Mouse (Mus musculus) B cell, adult (primary cell): ENCODE results near the gene Tcn2. TPM values are rescaled to one million over a fixed set of nuclear protein-coding genes. Genes with fewer than 3 reads are reported as not detected.

ENCODE experiments used
- total RNA-seq: library from RNA; stranded (reverse); gene quantifications from 4 replicates; pipeline ENCODE4 v1.2.4, GENCODE M21; 2023; ENCODE audit not compliant: inconsistent age

Gene Tcn2
- 24.6 to 26.8 TPM (median 26.2 TPM) in 4 replicates for total RNA-seq

GRCm38 (mm10) chr11:3931511-3932211, at the start of gene Tcn2:
Tcn2 (minus strand) TSS chr11:3932159.

GRCm38 (mm10) chr11:3976678-3977077, 44.7 kb upstream of the Tcn2 start, which contains the start of gene 4930556J24Rik:
4930556J24Rik (minus strand) TSS chr11:3976778.

GRCm38 (mm10) chr11:3963610-3964415, 31.9 kb upstream of the Tcn2 start, which contains the start of gene Pes1:
Pes1 (plus strand) TSS chr11:3963975.

GRCm38 (mm10) chr11:3914109-3914840, 17.7 kb downstream of the Tcn2 start, which contains the start of gene Slc35e4:
Slc35e4 (minus strand) TSS chr11:3914664.

GRCm38 (mm10) chr11:3894406-3895281, 37.3 kb downstream of the Tcn2 start, which contains the start of the genes 4921536K21Rik and Dusp18:
4921536K21Rik (minus strand) TSS chr11:3895098.
Dusp18 (plus strand) TSS chr11:3895240.

Other genes starting within 250 kb of the Tcn2 start
- gene Osbp2, start 68.3 kb downstream of the Tcn2 start, total RNA-seq, result not detected in 4 replicates
- gene 4921536K21Rik, start 37.1 kb downstream of the Tcn2 start, total RNA-seq, result 0.84 to 1.5 TPM (median 0.98 TPM) in 4 replicates
- gene Dusp18, start 36.9 kb downstream of the Tcn2 start, total RNA-seq, result 21.1 to 25.3 TPM (median 23.7 TPM) in 4 replicates
- 7.0 to 8.9 TPM (median 7.8 TPM) in 4 replicates for gene Slc35e4, start 17.5 kb downstream of the Tcn2 start, total RNA-seq
- 84.1 to 95.1 TPM (median 92.3 TPM) in 4 replicates for gene Pes1, start 31.8 kb upstream of the Tcn2 start, total RNA-seq
- not detected in 4 replicates for gene 4930556J24Rik, start 44.6 kb upstream of the Tcn2 start, total RNA-seq
- gene Gal3st1, start 51.5 kb upstream of the Tcn2 start, total RNA-seq, result 0.29 to 0.36 TPM in 2 of 4 replicates, not detected in the others
- gene Sec14l4, start 99.3 kb upstream of the Tcn2 start, total RNA-seq, result not detected in 4 replicates
- gene Sec14l3, start 132.7 kb upstream of the Tcn2 start, total RNA-seq, result not detected in 4 replicates
- 0.38 to 1.8 TPM (median 1.3 TPM) in 4 replicates for gene Mtfp1, start 163.3 kb upstream of the Tcn2 start, total RNA-seq
- gene Sec14l2, start 191.3 kb upstream of the Tcn2 start, total RNA-seq, result 0.81 to 1.3 TPM in 2 of 4 replicates, not detected in the others
- 29.9 to 40.8 TPM (median 34.4 TPM) in 4 replicates for gene Rnf215, start 203.0 kb upstream of the Tcn2 start, total RNA-seq
- 7.6 to 12.7 TPM (median 9.2 TPM) in 4 replicates for gene Ccdc157, start 228.1 kb upstream of the Tcn2 start, total RNA-seq
- gene Sf3a1, start 228.2 kb upstream of the Tcn2 start, total RNA-seq, result 55.7 to 69.9 TPM (median 65.6 TPM) in 4 replicates